Mouse (Mus musculus): ENCODE results near the gene S100a5. TPM values are rescaled to one million over a fixed set of nuclear protein-coding genes. Genes with fewer than 3 reads are reported as not detected.

S100a5 gene
- polyA plus RNA-seq, 1 experiment from 2014 or later = not detected

DNA sequence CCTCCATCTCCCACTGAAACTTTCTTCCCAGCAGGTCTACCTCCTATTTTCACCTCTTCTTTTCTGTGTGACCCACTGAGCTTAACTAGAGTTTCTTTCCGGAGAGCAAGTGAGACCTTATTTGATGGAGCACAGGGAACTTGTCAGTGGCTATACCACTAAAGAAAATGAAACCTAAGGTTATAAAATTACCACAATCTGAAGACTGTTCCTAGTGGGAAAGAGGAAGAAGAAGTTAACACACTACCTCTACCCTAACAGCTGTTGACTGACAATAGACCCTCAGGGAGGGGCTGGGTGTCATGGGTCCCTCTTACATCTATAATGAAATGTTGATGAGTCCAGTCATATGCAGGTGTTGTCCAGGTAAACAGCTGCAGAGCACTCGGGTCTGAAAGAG, 23.7 kb downstream of the S100a5 start:
- 78% methylated on average over 2 of the region's 2 CpGs for WGBS
- Histone ChIP-seq H3K36me3 (no peaks in the 10 kb centered on the region), H3K4me3 (replicated peaks) (no peak overlapping the region), H3K27me3 (no peaks in the 10 kb centered on the region), H3K9me3 (replicated peaks) (no peaks in the 10 kb centered on the region), H3K9ac (no peak overlapping the region), H3K4me1 (no peaks in the 10 kb centered on the region), H3K4me2 (no peak overlapping the region), H3K27ac (no peak overlapping the region)
- ATAC-seq (replicated peaks; ENCODE audit: low FRiP score) = no peak

DNA sequence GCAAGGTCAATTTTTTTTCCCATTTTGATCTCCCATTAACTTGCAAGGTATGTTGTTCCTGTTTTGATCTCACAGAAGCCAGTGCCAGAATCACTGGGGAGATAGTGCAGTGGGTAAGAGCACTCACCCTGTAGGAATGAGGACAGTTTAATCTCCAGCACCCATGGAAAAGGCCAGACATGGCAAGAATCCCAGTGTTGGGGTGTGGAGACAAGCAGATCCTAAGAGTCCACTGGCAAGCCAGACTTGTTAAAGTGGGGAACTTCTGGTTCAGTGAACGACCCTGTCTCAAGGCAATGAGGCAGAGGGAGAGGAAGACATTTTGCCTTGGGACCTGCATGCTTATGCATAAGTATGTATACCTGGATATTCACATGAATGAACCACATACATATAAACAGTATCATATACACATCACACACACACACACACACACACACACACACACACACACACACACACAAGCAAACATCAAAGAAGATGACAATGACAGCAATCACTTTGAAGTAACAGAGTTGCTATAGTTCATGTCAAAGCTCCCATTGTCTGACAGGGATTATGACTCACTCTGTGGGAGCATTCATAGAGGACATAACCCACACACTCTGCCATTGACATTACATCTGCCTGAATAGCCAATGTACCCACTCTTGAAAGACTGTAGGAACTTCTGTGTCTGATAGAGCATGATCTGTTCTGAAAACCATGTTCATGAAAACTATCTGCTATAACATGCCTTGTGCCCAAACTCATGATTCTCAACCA, 30.4 kb downstream of the S100a5 start:
- Histone ChIP-seq H3K9ac (no peak overlapping the region), H3K4me2 (no peak overlapping the region), H3K27me3 (no peaks in the 10 kb centered on the region), H3K4me3 (replicated peaks) (no peak overlapping the region), H3K4me1 (no peaks in the 10 kb centered on the region), H3K9me3 (replicated peaks) (no peaks in the 10 kb centered on the region), H3K36me3 (no peaks in the 10 kb centered on the region), H3K27ac (no peak overlapping the region)
- ATAC-seq (replicated peaks; ENCODE audit: low FRiP score) = no peak
- 80% methylated on average over 1 of the region's 1 CpGs for WGBS

DNA sequence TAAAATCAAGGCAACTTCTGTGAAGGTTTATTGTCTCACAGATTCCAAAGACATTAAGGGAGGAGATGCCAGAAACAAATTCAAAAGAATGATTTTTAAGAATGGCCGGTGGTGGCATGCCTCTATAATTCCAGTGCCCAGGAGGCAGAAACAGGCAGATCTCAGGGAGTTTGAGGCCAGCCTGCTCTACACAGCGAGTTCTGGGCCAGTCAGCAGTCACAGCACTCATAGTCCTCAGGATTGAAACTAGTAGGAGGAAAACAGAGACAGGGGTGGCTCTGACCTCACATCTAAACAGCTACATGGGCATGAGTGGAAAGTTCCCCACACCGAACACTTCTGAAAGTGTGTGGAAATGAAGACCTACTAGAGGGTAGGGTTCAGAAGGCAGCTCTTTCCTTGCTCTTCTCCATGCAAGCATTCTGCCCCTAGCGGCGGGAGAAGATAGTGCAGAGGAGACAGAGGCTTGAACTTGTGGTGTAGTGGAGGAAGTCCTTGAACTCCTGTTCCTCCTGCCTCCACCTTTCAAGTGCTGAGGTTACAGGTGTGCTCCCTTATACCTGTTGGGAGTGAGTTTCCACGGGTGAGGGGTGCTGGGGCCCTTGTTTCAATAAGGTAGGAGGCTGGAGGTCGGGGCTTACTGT, 31.3 kb downstream of the S100a5 start:
- no peaks in the 10 kb centered on the region for H3K4me1 ChIP-seq
- no peaks in the 10 kb centered on the region for H3K27me3 ChIP-seq
- no peaks in the 10 kb centered on the region for H3K36me3 ChIP-seq
- no peak overlapping the region for H3K9ac ChIP-seq
- WGBS = 56% methylated on average over 7 of the region's 7 CpGs
- no peak for ATAC-seq (replicated peaks; ENCODE audit: low FRiP score)
- H3K9me3 ChIP-seq (replicated peaks) = no peaks in the 10 kb centered on the region
- H3K27ac ChIP-seq = no peak overlapping the region
- H3K4me3 ChIP-seq (replicated peaks) = no peak overlapping the region
- H3K4me2 ChIP-seq = no peak overlapping the region

DNA sequence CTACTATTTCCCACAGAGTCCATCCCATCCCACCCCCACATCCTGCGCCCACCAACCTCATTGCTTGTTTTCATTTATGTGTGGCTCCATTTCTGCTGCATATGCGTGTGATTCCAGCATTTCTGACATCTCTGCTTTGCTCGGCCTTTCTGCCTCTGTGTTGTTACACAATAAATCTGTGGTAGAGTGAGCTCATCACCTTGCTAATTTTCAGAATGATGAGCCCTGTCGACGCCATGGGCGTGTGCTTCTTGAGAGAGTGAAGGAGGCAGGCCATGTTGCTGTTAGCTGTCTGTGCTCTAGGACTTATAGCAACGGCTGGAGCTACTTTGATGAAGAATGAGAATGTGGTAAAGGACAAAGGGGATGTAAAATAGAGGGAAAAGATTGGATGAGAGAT, 32.7 kb downstream of the S100a5 start:
- Histone ChIP-seq H3K4me1 (no peaks in the 10 kb centered on the region), H3K4me2 (no peak overlapping the region), H3K27ac (no peak overlapping the region), H3K36me3 (no peaks in the 10 kb centered on the region), H3K4me3 (replicated peaks) (no peak overlapping the region), H3K9ac (no peak overlapping the region), H3K27me3 (no peaks in the 10 kb centered on the region), H3K9me3 (replicated peaks) (no peaks in the 10 kb centered on the region)
- 76% methylated on average over 7 of the region's 7 CpGs for WGBS
- no peak for ATAC-seq (replicated peaks; ENCODE audit: low FRiP score)

DNA sequence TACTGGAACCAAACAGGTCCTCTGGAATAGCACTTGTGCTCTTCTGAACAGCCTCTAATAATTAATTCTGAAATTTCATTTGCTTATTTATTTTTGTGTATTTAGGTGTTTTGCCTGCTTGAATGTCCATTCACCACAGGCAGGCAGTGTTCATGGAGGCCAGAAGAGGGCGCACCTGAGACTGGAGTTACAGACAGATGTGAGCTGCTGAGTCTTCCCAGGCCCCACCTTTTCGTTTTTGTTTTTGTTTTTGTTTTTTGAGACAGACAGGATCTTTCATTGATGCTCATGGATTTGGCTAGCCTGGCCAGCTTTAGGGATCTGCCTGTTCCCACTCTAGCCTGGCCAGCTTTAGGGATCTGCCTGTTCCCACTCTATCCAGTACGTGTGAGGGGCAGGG, 35.9 kb downstream of the S100a5 start:
- 60% methylated on average over 3 of the region's 3 CpGs for WGBS
- H3K36me3 ChIP-seq = no peaks in the 10 kb centered on the region
- no peaks in the 10 kb centered on the region for H3K9me3 ChIP-seq (replicated peaks)
- H3K4me3 ChIP-seq (replicated peaks) = no peak overlapping the region
- H3K9ac ChIP-seq = no peak overlapping the region
- H3K4me2 ChIP-seq = no peak overlapping the region
- H3K4me1 ChIP-seq = no peaks in the 10 kb centered on the region
- no peak for ATAC-seq (replicated peaks; ENCODE audit: low FRiP score)
- no peaks in the 10 kb centered on the region for H3K27me3 ChIP-seq
- H3K27ac ChIP-seq = no peak overlapping the region

DNA sequence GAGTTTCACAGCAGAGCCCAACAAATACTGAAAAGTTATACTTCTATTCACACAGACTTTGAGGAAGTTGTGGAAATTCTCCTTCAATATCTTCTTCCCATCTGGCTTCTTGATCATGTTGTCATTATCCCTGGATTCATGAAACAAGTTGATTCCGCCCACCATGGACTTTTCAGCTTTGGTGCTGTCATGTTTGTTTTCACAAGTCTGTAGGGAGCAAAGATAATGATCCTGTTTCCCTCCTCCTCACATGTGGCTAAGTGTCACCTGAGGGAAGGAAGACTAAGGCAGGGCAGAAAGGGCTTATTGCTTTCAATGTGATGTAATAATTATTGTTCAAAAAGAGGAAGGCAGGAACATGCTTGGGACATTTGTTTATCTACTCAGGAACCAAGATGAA, 39.0 kb downstream of the S100a5 start:
- H3K4me3 ChIP-seq (replicated peaks) = no peak overlapping the region
- H3K9ac ChIP-seq = no peak overlapping the region
- 47% methylated on average over 1 of the region's 1 CpGs for WGBS
- ATAC-seq (replicated peaks; ENCODE audit: low FRiP score) = no peak
- H3K36me3 ChIP-seq = no peaks in the 10 kb centered on the region
- H3K9me3 ChIP-seq (replicated peaks) = no peaks in the 10 kb centered on the region
- H3K4me2 ChIP-seq = no peak overlapping the region
- no peaks in the 10 kb centered on the region for H3K4me1 ChIP-seq
- H3K27me3 ChIP-seq = no peaks in the 10 kb centered on the region
- H3K27ac ChIP-seq = no peak overlapping the region

DNA sequence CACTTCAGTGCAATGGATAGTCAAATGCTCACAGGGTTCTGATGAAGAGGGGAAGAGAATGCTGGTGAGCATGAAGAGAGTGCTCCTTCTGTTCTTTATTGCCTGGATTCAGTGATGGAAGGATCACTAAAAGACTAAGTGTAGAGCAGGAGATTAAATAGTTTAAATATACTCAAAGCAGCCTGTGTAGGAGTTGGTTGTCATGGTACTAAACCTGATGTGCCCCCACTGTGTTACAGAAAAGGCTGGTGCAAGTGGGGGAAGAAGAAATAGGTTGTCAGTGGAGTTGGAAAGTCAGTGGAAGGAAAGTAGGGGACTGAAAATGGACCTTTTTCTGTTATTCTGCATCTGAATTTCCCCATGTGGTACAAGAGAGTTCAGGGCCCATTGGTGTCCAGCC, 40.7 kb downstream of the S100a5 start:
- Histone ChIP-seq H3K9ac (no peak overlapping the region), H3K4me1 (no peaks in the 10 kb centered on the region), H3K9me3 (replicated peaks) (no peaks in the 10 kb centered on the region), H3K4me2 (no peak overlapping the region), H3K27ac (no peak overlapping the region), H3K27me3 (peaks cover 4% of the 10 kb centered on the region; the same call in 1 of the 2 replicates), H3K36me3 (no peaks in the 10 kb centered on the region), H3K4me3 (replicated peaks) (no peak overlapping the region)
- no peak for ATAC-seq (replicated peaks; ENCODE audit: low FRiP score)

DNA sequence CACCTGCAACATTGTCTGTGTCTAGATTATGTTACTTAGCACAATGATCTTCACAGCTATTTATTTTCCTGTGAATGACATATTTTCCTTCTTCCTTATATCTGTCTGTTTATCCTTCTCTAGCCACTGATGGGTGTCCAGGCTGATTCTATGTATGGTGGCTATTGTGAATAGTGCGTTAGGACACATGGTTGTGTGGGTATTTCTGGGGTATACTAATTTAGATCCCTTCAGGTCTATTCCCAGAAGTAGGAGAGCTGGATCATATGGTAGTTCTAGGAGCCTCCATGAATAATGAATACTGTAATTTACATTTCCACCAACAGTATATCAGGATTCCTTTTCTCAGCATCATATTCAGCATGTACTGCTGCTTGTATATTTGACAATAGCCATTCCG, 41.5 kb downstream of the S100a5 start:
- H3K4me1 ChIP-seq = no peaks in the 10 kb centered on the region
- H3K9me3 ChIP-seq (replicated peaks) = no peaks in the 10 kb centered on the region
- peaks cover 9% of the 10 kb centered on the region; the same call in 1 of the 2 replicates for H3K27me3 ChIP-seq
- 95% methylated on average over 2 of the region's 2 CpGs for WGBS
- ATAC-seq (replicated peaks; ENCODE audit: low FRiP score) = no peak
- H3K36me3 ChIP-seq = no peaks in the 10 kb centered on the region
- H3K9ac ChIP-seq = no peak overlapping the region
- H3K4me3 ChIP-seq (replicated peaks) = no peak overlapping the region
- no peak overlapping the region for H3K27ac ChIP-seq
- H3K4me2 ChIP-seq = no peak overlapping the region

DNA sequence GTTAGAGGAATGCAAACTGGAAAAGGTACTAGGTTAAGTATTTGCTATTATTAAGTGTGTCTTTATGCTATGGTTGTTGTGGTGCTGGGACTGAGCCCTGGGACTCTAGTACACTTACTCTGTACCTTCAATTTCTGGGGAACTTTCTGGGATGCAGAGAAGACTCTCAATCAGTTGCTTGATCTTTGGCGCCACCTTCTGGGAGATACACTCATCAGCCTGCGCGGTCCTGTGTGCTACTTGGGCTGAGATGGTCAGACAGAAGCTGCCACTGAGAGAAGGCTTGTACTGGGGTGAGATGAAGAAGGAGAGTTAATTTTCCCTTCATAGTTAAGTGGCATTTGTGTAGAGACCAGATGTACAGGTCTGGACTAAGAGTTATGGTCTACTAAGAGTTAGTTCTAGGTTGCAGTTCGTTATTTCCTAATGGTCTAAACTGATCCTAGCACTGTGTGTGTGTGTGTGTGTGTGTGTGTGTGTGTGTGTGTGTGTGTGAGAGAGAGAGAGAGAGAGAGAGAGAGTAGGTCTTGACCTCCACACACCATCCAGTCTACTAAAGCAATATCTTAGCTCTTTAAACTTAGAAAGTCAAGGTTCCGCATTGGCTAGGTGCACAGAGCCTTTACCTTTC, 44.7 kb downstream of the S100a5 start:
- 35% methylated on average over 5 of the region's 5 CpGs for WGBS
- Histone ChIP-seq H3K9ac (no peak overlapping the region), H3K36me3 (no peaks in the 10 kb centered on the region), H3K27ac (no peak overlapping the region), H3K27me3 (peaks cover 9% of the 10 kb centered on the region; the same call in 1 of the 2 replicates), H3K9me3 (replicated peaks) (no peaks in the 10 kb centered on the region), H3K4me3 (replicated peaks) (no peak overlapping the region), H3K4me1 (no peaks in the 10 kb centered on the region), H3K4me2 (no peak overlapping the region)
- ATAC-seq (replicated peaks; ENCODE audit: low FRiP score) = peak; percentile 79

DNA sequence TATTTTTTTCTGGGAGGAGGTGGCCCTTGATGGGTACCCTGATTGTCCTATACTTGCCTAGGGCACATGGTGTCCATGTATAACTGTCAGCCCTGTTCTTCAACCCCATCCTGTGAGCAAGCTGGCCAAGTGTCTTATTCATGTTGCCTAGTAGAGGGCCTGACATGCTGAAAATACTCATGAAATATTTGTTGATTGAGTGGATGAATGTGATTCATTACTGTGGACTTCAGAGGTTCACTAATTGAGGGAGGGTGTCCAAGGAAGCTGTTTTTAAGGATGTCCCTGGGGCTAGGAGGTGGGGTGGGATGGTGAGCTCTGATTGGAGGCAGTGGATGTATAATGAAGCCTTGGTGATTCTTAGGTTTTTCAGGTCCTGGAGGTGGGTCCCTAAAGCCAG, 45.4 kb downstream of the S100a5 start, which contains the start of gene S100a7a:
Gene S100a7a, plus strand, starts transcription at position 301 of the 400 bp plus-strand sequence.
- no peak within 1 kb of the TSS for H3K9ac ChIP-seq
- no peak within 1 kb of the TSS for H3K4me3 ChIP-seq (replicated peaks)
- H3K9me3 ChIP-seq (replicated peaks) = no peaks in the 10 kb centered on the region
- H3K36me3 ChIP-seq = no peaks in the 10 kb centered on the region
- no peaks in the 10 kb centered on the region for H3K4me1 ChIP-seq
- H3K4me2 ChIP-seq = no peak within 1 kb of the TSS
- no peak within 1 kb of the TSS for H3K27ac ChIP-seq
- peaks cover 9% of the 10 kb centered on the region; the same call in 1 of the 2 replicates for H3K27me3 ChIP-seq
- ATAC-seq (replicated peaks; ENCODE audit: low FRiP score) = no peak

DNA sequence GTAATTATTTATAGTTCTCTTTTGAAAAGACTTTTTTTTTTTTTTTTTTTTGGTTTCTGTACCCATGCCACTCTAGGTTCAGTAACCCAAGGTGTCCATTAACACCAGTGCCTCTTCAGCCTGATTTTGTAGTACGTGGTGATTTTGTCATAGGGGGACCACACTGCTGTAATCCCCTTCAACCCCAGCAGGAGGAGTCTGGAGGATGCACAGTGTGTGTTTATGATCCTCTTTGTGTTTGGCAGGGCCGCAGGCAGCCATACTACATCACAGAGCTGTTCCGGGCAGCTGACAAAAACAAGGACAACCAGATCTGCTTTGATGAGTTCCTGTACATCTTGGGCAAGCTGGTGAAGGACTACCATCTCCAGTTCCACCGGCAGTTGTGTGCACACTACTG, 49.1 kb downstream of the S100a5 start:
- no peak for ATAC-seq (replicated peaks; ENCODE audit: low FRiP score)
- WGBS = 77% methylated on average over 4 of the region's 4 CpGs

DNA sequence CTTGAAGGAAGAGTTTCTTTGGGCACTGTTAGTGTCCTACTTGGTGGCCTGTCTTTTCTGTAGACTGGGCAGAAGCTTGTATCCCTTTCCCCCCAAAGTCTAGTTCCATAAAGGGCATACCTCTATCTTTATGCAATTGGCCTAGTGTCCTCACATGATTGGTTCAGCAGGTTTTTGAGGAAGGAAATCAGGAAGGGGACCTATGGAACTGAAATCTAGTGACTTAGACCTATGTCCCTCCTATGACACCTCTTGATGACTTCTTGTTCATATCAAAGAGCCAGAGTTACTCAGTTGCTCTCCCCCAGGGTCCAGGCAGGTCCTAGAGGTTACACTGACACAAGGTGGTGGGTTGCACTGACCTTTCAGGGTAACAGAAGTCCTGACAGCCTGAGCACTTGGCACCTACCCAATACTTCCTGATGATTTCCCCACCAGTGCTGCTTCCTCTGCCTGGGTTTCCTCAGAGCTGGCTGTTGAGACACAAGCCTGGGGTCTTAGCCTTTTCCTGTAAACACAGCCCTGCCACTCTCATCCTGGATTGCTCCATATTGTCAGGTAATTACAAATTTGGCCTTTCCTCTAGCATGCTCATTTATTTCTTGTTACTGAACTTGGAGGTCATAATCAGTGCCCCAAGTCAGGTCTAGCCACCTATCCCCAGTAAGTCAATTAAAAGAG, 51.2 kb downstream of the S100a5 start:
- H3K27me3 ChIP-seq = 0 out of 2 replicates have a peak, but pooled peaks cover 3% of the 10 kb centered on the region

More for the DNA sequence above, 49.1 kb downstream of the S100a5 start:
- Histone ChIP-seq H3K4me2 (no peak overlapping the region), H3K9me3 (replicated peaks) (no peaks in the 10 kb centered on the region), H3K36me3 (no peaks in the 10 kb centered on the region), H3K27ac (no peak overlapping the region), H3K4me1 (no peaks in the 10 kb centered on the region), H3K27me3 (peaks cover 9% of the 10 kb centered on the region; the same call in 1 of the 2 replicates), H3K4me3 (replicated peaks) (no peak overlapping the region), H3K9ac (no peak overlapping the region)

More for the DNA sequence above, 51.2 kb downstream of the S100a5 start:
- ATAC-seq (replicated peaks; ENCODE audit: low FRiP score) = no peak
- no peaks in the 10 kb centered on the region for H3K36me3 ChIP-seq
- H3K4me3 ChIP-seq (replicated peaks) = no peak overlapping the region
- H3K9me3 ChIP-seq (replicated peaks) = no peaks in the 10 kb centered on the region
- no peak overlapping the region for H3K9ac ChIP-seq
- H3K27ac ChIP-seq = no peak overlapping the region
- H3K4me1 ChIP-seq = no peaks in the 10 kb centered on the region
- H3K4me2 ChIP-seq = no peak overlapping the region
